Mouse (Mus musculus): ENCODE measurements around the gene Epb41l3. TPM values are rescaled to one million over a fixed set of nuclear protein-coding genes. Genes with fewer than 3 reads are reported as not detected.

Gene Epb41l3
- polyA plus RNA-seq, 1 experiment = not detected

GRCm38 (mm10) chr17:69238810-69239373, 163.4 kb downstream of the Epb41l3 start:
- TF ChIP-seq GATA1 (IDR thresholded peaks at IDR 0.05; ENCODE audit: low read length) = no peak

- TF ChIP-seq GATA1 (IDR thresholded peaks at IDR 0.05; ENCODE audit: low read length) = no peak
Observed at GRCm38 (mm10) chr17:69239423-69239822, 163.9 kb downstream of the Epb41l3 start.

- TF ChIP-seq GATA1 (IDR thresholded peaks at IDR 0.05; ENCODE audit: low read length) = no peak
Observed at GRCm38 (mm10) chr17:69255834-69256233, 180.4 kb downstream of the Epb41l3 start.

- TF ChIP-seq GATA1 (IDR thresholded peaks at IDR 0.05; ENCODE audit: low read length) = no peak
Observed at GRCm38 (mm10) chr17:69256441-69256840, 181.0 kb downstream of the Epb41l3 start.

- no peak for TF ChIP-seq GATA1 (IDR thresholded peaks at IDR 0.05; ENCODE audit: low read length)
Observed at GRCm38 (mm10) chr17:69263810-69264565, 188.5 kb downstream of the Epb41l3 start.

GRCm38 (mm10) chr17:69265171-69265570, 189.7 kb downstream of the Epb41l3 start:
- TF ChIP-seq GATA1 (IDR thresholded peaks at IDR 0.05; ENCODE audit: low read length) = peak; percentile 48

- TF ChIP-seq GATA1 (IDR thresholded peaks at IDR 0.05; ENCODE audit: low read length) = no peak
Observed at GRCm38 (mm10) chr17:69265759-69266463, 190.4 kb downstream of the Epb41l3 start.

- TF ChIP-seq GATA1 (IDR thresholded peaks at IDR 0.05; ENCODE audit: low read length) = no peak
Observed at GRCm38 (mm10) chr17:69266936-69267335, 191.5 kb downstream of the Epb41l3 start.

GRCm38 (mm10) chr17:69267526-69267925, 192.0 kb downstream of the Epb41l3 start:
- TF ChIP-seq GATA1 (IDR thresholded peaks at IDR 0.05; ENCODE audit: low read length) = no peak

- TF ChIP-seq GATA1 (IDR thresholded peaks at IDR 0.05; ENCODE audit: low read length) = no peak
Observed at GRCm38 (mm10) chr17:69277362-69277761, 201.9 kb downstream of the Epb41l3 start.

GRCm38 (mm10) chr17:69284511-69284910, 209.0 kb downstream of the Epb41l3 start:
- TF ChIP-seq GATA1 (IDR thresholded peaks at IDR 0.05; ENCODE audit: low read length) = no peak

- no peak for TF ChIP-seq GATA1 (IDR thresholded peaks at IDR 0.05; ENCODE audit: low read length)
Observed at GRCm38 (mm10) chr17:69288130-69288529, 212.6 kb downstream of the Epb41l3 start.

GRCm38 (mm10) chr17:69290272-69290671, 214.8 kb downstream of the Epb41l3 start:
- TF ChIP-seq GATA1 (IDR thresholded peaks at IDR 0.05; ENCODE audit: low read length) = no peak

GRCm38 (mm10) chr17:69301552-69301951, 226.1 kb downstream of the Epb41l3 start:
- no peak for TF ChIP-seq GATA1 (IDR thresholded peaks at IDR 0.05; ENCODE audit: low read length)

GRCm38 (mm10) chr17:69303579-69304274, 228.2 kb downstream of the Epb41l3 start:
- TF ChIP-seq GATA1 (IDR thresholded peaks at IDR 0.05; ENCODE audit: low read length) = no peak

- TF ChIP-seq GATA1 (IDR thresholded peaks at IDR 0.05; ENCODE audit: low read length) = no peak
Observed at GRCm38 (mm10) chr17:69307636-69308035, 232.2 kb downstream of the Epb41l3 start.

Data from G1E-ER4 (cell line).